Mouse (Mus musculus): ENCODE data around the gene Rpl14.

Gene Rpl14

GRCm38 (mm10) chr9:120571593-120572385 is 545 bp downstream of the Rpl14 start:
- no peak for DNase-seq (ENCODE audit: extremely low spot score)

GRCm38 (mm10) chr9:120575748-120576661 is 4.8 kb downstream of the Rpl14 start:
- DNase-seq (ENCODE audit: extremely low spot score) = peak; percentile 43

DNA sequence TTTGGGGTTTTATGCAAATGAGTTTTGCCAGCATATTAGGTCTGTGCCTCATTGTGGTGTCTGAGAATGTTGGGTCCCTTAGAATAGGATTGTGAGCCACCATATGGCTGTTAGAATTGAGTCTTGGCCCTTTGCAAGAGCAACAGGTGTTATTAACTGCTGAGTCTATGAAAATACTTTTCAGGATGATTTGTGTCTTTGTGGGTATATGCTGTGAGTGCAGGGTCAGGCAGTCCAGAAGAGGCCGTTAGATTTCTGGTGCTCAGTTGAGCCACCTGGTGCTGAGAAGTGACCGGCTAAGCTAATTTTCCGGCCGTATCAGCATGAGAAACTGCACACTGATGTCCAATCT is 5.4 kb downstream of the Rpl14 start:
- DNase-seq (ENCODE audit: extremely low spot score) = peak; percentile 17

- DNase-seq (ENCODE audit: extremely low spot score) = peak; percentile 93
Measured at GRCm38 (mm10) chr9:120577133-120577651, 5.9 kb downstream of the Rpl14 start.

GRCm38 (mm10) chr9:120577706-120578405 is 6.6 kb downstream of the Rpl14 start:
- no peak for DNase-seq (ENCODE audit: extremely low spot score)

DNA sequence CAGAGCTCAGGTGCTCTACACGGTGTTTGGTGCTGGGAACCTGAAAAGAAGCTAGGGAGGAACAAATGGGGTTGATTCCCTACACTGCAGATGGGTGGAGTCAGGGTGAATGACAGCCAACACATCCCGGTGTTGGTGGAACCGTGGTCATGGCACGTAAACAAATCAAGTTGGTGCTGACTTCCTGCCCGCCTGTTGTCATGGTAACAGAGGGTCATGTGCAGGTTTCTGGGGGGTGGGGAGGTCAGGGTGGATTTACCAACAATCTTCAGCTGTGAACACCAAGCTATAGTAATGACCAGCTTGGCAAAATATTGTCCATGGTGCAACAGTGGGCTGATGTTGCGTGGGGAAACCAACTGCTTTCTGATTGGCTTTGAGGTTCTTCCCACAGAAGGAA is 7.5 kb downstream of the Rpl14 start:
- no peak for DNase-seq (ENCODE audit: extremely low spot score)

GRCm38 (mm10) chr9:120579808-120580207 is 8.6 kb downstream of the Rpl14 start:
- no peak for DNase-seq (ENCODE audit: extremely low spot score)

- peak; percentile 76 for DNase-seq (ENCODE audit: extremely low spot score)
Measured at GRCm38 (mm10) chr9:120581941-120582618, 10.8 kb downstream of the Rpl14 start.

- peak; percentile 85 for DNase-seq (ENCODE audit: extremely low spot score)
Measured at GRCm38 (mm10) chr9:120582619-120583308, 11.5 kb downstream of the Rpl14 start.

- no peak for DNase-seq (ENCODE audit: extremely low spot score)
Measured at GRCm38 (mm10) chr9:120583314-120583713, 12.1 kb downstream of the Rpl14 start.

- DNase-seq (ENCODE audit: extremely low spot score) = peak; percentile 80
Measured at GRCm38 (mm10) chr9:120586546-120586945, 15.3 kb downstream of the Rpl14 start.

- DNase-seq (ENCODE audit: extremely low spot score) = peak; percentile 85
Measured at GRCm38 (mm10) chr9:120591490-120591889, 20.2 kb downstream of the Rpl14 start.

GRCm38 (mm10) chr9:120593383-120594101 is 22.3 kb downstream of the Rpl14 start:
- no peak for DNase-seq (ENCODE audit: extremely low spot score)

DNA sequence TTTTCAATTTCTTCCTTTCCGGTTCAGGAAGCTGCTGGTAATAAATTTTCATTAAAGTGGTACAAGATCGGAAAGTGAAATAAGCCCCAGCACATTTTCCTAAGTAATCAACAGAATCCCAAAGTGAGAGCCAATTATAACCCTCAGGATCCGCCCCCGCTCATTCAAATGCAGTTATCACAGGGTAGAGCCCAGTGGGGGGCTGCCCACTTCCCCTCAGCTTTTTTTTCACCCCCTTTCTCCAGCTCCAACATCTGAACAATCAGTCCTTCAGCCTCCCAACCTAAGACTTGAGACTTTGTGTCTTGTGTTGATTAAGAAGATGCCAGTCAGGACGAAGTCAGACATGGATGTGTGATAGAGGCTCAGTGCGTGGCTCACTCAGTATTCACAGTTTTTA is 23.6 kb downstream of the Rpl14 start:
- no peak for DNase-seq (ENCODE audit: extremely low spot score)

DNA sequence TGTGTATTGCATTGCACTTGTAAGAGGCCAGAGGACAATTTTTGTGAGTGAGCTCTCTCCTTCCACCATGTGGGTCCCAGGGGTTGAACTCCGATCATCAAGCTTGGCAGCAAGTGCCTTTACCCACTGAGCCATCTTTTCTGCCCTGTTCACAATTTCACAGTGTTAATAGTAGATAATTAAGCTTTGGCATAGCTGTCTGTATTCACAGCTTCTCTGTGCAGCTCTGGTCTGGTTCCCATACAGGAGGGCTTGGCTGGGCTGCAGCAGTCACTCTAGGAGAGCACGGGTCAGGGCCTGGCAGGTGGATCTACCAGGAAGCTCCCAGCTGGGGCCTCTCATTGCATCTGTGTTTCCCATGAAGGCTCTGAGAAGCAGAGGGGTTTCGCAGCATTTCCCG is 24.1 kb downstream of the Rpl14 start:
- no peak for DNase-seq (ENCODE audit: extremely low spot score)

GRCm38 (mm10) chr9:120601488-120602171 is 30.4 kb downstream of the Rpl14 start:
- peak; percentile 83 for DNase-seq (ENCODE audit: extremely low spot score)

GRCm38 (mm10) chr9:120602172-120602838 is 31.1 kb downstream of the Rpl14 start:
- peak; percentile 19 for DNase-seq (ENCODE audit: extremely low spot score)

- DNase-seq (ENCODE audit: extremely low spot score) = peak; percentile 93
Measured at GRCm38 (mm10) chr9:120602839-120603511, 31.7 kb downstream of the Rpl14 start.

All from embryo, embryonic 9.5 days (tissue).